Mouse (Mus musculus): Measurements from ENCODE around the gene Adora2b. TPM values are rescaled to one million over a fixed set of nuclear protein-coding genes. Genes with fewer than 3 reads are reported as not detected.
"Not testable (repeated sequence)": the region's sequence is repeated elsewhere in the genome, so short reads cannot be mapped to it uniquely, and the experiment has no call there.

Gene Adora2b
- polyA plus RNA-seq, 1 experiment from 2014 or later = 4.2 TPM

DNA sequence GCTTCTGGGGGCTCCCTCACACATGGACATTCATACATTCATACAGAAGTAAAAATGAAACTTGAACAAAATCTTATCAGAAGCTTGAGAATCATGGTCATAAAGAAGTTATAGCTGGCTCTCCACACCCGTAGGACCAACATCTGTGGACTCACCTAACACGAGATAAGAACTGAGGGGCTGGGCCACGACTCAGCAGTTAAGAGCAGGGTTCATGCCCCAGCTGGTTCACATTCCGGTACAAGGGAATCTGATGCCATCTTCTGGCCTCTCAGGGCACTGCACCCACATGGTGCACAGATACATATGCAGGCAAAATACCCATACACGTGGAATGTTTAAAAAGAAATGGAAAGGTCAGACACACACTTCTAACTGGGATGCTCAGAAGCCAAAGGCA, 29.2 kb downstream of the Adora2b start:
- TF ChIP-seq CTCF (IDR thresholded peaks at IDR 0.05; ENCODE audit: low read depth) = peak; percentile 91
- TF ChIP-seq EP300 (optimal IDR thresholded peaks at IDR 0.05) = no peak
- H3K27me3 ChIP-seq (ENCODE audit: control insufficient read depth, insufficient read depth, low read length) = no peaks in the 10 kb centered on the region
- WGBS = 18% methylated on average over 5 of the region's 5 CpGs
- H3K36me3 ChIP-seq (ENCODE audit: control insufficient read depth, insufficient read depth, low read length) = no peaks in the 10 kb centered on the region
- H3K4me2 ChIP-seq (replicated peaks; ENCODE audit: low read depth) = no peak overlapping the region
- no peaks in the 10 kb centered on the region for H3K9me3 ChIP-seq (ENCODE audit: control insufficient read depth, low read length)
- DNase-seq (ENCODE audit: low spot score) (peak; percentile 90), ATAC-seq (ENCODE audit: low FRiP score, low TSS enrichment) (peak; percentile 63; the same call in 1 of the 2 replicates)
- H3K4me1 ChIP-seq (replicated peaks; ENCODE audit: control insufficient read depth, insufficient read depth) = no peaks in the 10 kb centered on the region
- H3K27ac ChIP-seq (replicated peaks) = no peak overlapping the region
- no peak overlapping the region for H3K4me3 ChIP-seq (ENCODE audit: low read depth, low read length)
- no peak overlapping the region for H3K9ac ChIP-seq (ENCODE audit: low read length)

DNA sequence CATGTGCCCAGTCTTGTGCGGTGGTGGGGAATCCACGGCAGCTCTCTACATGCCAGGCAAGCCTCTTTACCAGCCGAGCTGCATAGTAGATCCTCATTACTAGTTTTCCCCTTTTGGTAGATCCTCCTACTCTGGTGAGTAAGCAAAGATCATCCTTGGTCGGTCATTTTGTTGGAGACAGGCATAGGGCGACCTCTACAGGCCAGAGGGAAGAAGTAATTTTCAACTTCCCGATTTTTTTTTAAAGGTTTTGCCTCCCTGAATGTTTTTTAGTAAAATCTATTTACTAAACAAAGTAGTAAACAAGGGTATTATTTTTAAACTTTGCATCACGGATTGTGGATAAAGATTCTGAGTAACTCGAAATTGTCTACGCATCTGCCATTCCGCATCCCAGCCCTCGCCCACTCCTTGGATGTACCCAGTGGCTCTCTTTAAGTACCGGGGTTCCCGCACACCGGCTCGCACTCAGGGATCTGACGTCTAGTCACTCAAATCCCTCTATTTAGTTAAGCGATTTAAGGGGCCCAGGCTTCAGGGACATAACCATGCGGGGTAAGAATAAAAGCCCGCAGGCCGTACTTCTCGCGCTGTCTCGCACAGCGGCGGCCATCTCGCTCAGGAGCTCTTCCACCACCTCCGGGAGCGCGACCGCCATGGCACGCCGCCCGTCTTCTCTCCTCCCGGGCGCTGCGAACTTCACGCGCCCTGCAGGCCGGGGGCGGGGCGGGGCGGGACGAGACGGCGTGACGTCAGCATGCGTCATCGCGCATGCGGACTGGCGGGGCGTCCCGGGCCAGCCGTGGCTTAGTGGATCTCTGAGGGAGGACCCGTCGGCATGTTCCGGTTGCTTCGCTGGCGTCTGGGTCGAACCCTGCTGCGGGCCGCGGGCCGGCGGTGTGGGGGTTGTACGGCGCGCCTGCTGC, 32.2 kb downstream of the Adora2b start, which contains the start of the genes Zswim7 and Ttc19:
Gene Zswim7 (minus strand): TSS at position 701 of the 926 bp plus-strand sequence.
Gene Ttc19 (plus strand): TSS at position 799 of the 926 bp plus-strand sequence.
- Histone ChIP-seq H3K9me3 (ENCODE audit: control insufficient read depth, low read length) (no peaks in the 10 kb centered on the region), H3K36me3 (ENCODE audit: control insufficient read depth, insufficient read depth, low read length) (no peaks in the 10 kb centered on the region), H3K4me3 (ENCODE audit: low read depth, low read length) (peak within 1 kb of the TSS; percentile 73), H3K9ac (ENCODE audit: low read length) (peak within 1 kb of the TSS; percentile 80), H3K4me2 (replicated peaks; ENCODE audit: low read depth) (peak within 1 kb of the TSS; percentile 79), H3K27ac (replicated peaks) (peak within 1 kb of the TSS; percentile 94), H3K4me1 (replicated peaks; ENCODE audit: control insufficient read depth, insufficient read depth) (no peaks in the 10 kb centered on the region), H3K27me3 (ENCODE audit: control insufficient read depth, insufficient read depth, low read length) (no peaks in the 10 kb centered on the region)
- DNase-seq (ENCODE audit: low spot score) (peak; percentile 97), ATAC-seq (ENCODE audit: low FRiP score, low TSS enrichment) (peak; percentile 95)
- under 1% methylated on average over 49 of the region's 68 CpGs for WGBS
- peak; percentile 60 for TF ChIP-seq EP300 (optimal IDR thresholded peaks at IDR 0.05)
- TF ChIP-seq CTCF (IDR thresholded peaks at IDR 0.05; ENCODE audit: low read depth) = peak; percentile 89

DNA sequence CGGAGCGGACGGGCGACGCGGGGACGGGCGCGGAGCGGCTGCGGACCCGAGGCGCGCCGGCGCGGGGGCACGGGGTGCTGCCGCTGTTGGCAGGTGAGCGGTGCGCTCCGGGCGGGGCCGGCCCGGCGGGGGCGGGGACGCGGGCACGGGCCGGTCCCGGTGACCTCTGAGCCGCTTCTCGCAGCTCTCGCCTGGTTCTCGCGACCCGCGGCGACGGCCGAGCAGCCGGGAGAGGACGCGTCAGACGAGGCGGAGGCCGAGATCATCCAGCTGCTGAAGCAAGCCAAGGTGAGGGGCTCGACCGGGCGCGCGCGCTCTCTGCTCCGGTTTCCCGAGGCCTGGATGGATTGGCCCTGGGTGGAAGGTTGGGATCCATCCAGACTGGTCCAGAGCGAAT, 32.8 kb downstream of the Adora2b start:
- Histone ChIP-seq H3K4me3 (ENCODE audit: low read depth, low read length) (peak overlapping the region; percentile 73), H3K9me3 (ENCODE audit: control insufficient read depth, low read length) (no peaks in the 10 kb centered on the region), H3K36me3 (ENCODE audit: control insufficient read depth, insufficient read depth, low read length) (no peaks in the 10 kb centered on the region), H3K27ac (replicated peaks) (peak overlapping the region; percentile 94), H3K27me3 (ENCODE audit: control insufficient read depth, insufficient read depth, low read length) (no peaks in the 10 kb centered on the region), H3K4me1 (replicated peaks; ENCODE audit: control insufficient read depth, insufficient read depth) (no peaks in the 10 kb centered on the region), H3K9ac (ENCODE audit: low read length) (peak overlapping the region; percentile 80), H3K4me2 (replicated peaks; ENCODE audit: low read depth) (peak overlapping the region; percentile 79)
- WGBS = 2% methylated on average over 29 of the region's 57 CpGs
- TF ChIP-seq EP300 (optimal IDR thresholded peaks at IDR 0.05) (no peak), CTCF (IDR thresholded peaks at IDR 0.05; ENCODE audit: low read depth) (no peak)
- DNase-seq (ENCODE audit: low spot score) (peak; percentile 88), ATAC-seq (ENCODE audit: low FRiP score, low TSS enrichment) (peak; percentile 90)

DNA sequence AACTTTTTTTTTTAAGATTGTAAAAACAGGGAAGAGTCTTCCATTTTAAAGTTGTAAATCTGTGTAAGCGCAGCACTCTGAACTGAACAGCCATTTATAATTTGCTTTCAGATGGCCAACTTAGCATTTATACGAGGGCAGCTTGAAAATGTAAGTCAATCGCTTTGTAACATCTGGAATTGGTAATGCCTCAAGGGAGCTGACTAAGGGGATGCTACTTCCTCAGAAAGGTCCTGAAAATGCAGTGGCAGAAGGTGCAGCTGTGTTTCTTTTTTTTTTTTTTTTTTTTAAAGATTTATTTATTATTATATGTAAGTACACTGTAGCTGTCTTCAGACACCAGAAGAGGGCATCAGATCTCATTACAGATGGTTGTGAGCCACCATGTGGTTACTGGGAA, 35.2 kb downstream of the Adora2b start:
- not testable (repeated sequence) for ATAC-seq (ENCODE audit: low FRiP score, low TSS enrichment); H3K4me2 ChIP-seq (replicated peaks; ENCODE audit: low read depth); H3K27ac ChIP-seq (replicated peaks); H3K36me3 ChIP-seq (ENCODE audit: control insufficient read depth, insufficient read depth, low read length); H3K4me1 ChIP-seq (replicated peaks; ENCODE audit: control insufficient read depth, insufficient read depth); H3K4me3 ChIP-seq (ENCODE audit: low read depth, low read length); H3K9ac ChIP-seq (ENCODE audit: low read length); H3K27me3 ChIP-seq (ENCODE audit: control insufficient read depth, insufficient read depth, low read length); H3K9me3 ChIP-seq (ENCODE audit: control insufficient read depth, low read length); DNase-seq (ENCODE audit: low spot score)
- 90% methylated on average over 3 of the region's 3 CpGs for WGBS

DNA sequence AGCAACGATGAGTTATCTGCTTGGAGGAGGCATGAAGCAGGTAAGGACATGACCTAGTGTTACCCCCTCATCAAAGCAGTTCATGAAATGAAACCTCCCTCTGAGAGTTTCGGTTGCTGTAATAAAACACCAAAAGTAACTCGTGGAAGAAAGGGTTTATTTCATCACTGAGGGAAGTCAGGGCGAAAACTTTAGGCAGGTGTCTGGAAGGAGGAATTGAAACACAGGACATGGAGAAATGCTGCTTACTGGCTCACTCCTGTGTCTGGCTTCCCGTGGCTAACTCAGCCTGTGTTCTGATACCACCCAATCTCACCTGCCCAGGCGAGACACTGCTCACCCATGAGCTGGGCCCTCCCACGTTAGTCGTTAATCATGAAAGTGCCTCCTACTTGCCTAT, 36.2 kb downstream of the Adora2b start:
- Histone ChIP-seq H3K27ac (replicated peaks) (no peak overlapping the region), H3K4me2 (replicated peaks; ENCODE audit: low read depth) (no peak overlapping the region), H3K9me3 (ENCODE audit: control insufficient read depth, low read length) (no peaks in the 10 kb centered on the region), H3K4me3 (ENCODE audit: low read depth, low read length) (no peak overlapping the region), H3K27me3 (ENCODE audit: control insufficient read depth, insufficient read depth, low read length) (no peaks in the 10 kb centered on the region), H3K36me3 (ENCODE audit: control insufficient read depth, insufficient read depth, low read length) (0 out of 2 replicates have a peak, but pooled peaks cover 8% of the 10 kb centered on the region), H3K9ac (ENCODE audit: low read length) (no peak overlapping the region), H3K4me1 (replicated peaks; ENCODE audit: control insufficient read depth, insufficient read depth) (no peaks in the 10 kb centered on the region)
- 84% methylated on average over 8 of the region's 8 CpGs for WGBS
- DNase-seq (ENCODE audit: low spot score) = no peak
- no peak for TF ChIP-seq EP300 (optimal IDR thresholded peaks at IDR 0.05)
- ATAC-seq (ENCODE audit: low FRiP score, low TSS enrichment) = no peak

DNA sequence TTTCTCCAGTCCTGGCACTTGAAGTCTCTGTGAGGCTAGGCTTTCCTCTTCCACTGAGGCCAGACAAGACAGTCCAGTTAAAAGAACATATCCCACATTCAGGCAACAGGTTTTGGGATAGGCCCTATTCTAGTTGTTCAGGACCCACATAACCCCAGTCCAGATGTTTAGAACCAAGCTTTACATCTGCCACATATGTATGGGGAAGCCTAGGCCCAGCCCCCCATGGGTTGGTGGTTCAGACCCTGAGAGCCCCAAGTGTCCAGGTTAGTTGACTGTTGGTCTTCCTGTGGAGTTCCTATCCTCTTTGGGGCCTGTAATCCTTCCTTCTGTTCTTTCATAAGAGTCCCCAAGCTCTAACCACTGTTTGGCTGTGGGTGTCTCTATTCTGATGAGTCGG, 38.9 kb downstream of the Adora2b start:
- no peak for TF ChIP-seq EP300 (optimal IDR thresholded peaks at IDR 0.05)
- no peak for TF ChIP-seq CTCF (IDR thresholded peaks at IDR 0.05; ENCODE audit: low read depth)
- no peak overlapping the region for H3K9ac ChIP-seq (ENCODE audit: low read length)
- ATAC-seq (ENCODE audit: low FRiP score, low TSS enrichment) = no peak
- H3K36me3 ChIP-seq (ENCODE audit: control insufficient read depth, insufficient read depth, low read length) = 0 out of 2 replicates have a peak, but pooled peaks cover 14% of the 10 kb centered on the region
- H3K4me3 ChIP-seq (ENCODE audit: low read depth, low read length) = no peak overlapping the region
- no peak for DNase-seq (ENCODE audit: low spot score)
- no peaks in the 10 kb centered on the region for H3K27me3 ChIP-seq (ENCODE audit: control insufficient read depth, insufficient read depth, low read length)
- WGBS = 93% methylated on average over 1 of the region's 1 CpGs
- H3K9me3 ChIP-seq (ENCODE audit: control insufficient read depth, low read length) = no peaks in the 10 kb centered on the region
- H3K4me2 ChIP-seq (replicated peaks; ENCODE audit: low read depth) = no peak overlapping the region
- no peaks in the 10 kb centered on the region for H3K4me1 ChIP-seq (replicated peaks; ENCODE audit: control insufficient read depth, insufficient read depth)
- H3K27ac ChIP-seq (replicated peaks) = no peak overlapping the region

All from stomach, postnatal 0 days (tissue).